Mouse (Mus musculus) testis, adult 2 months (tissue): ENCODE measurements around the gene Arpc3.

Experiments used
- CTCF ChIP-seq: fragments of 200-500 bp; IDR thresholded peaks from 2 replicates; pipeline ENCODE4 v1.5.1; 2012; ENCODE audit warnings: low read depth, mild to moderate bottlenecking, inconsistent platforms, low read length, moderate library complexity; ENCODE audit not compliant: control insufficient read depth, insufficient read depth, insufficient replicate concordance
- POLR2A ChIP-seq: fragments of 200-500 bp; IDR thresholded peaks from 2 replicates; pipeline ENCODE4 v1.6.1; 2012; ENCODE audit warnings: low read depth, mild to moderate bottlenecking, inconsistent platforms, low read length, moderate library complexity; ENCODE audit not compliant: control insufficient read depth

DNA sequence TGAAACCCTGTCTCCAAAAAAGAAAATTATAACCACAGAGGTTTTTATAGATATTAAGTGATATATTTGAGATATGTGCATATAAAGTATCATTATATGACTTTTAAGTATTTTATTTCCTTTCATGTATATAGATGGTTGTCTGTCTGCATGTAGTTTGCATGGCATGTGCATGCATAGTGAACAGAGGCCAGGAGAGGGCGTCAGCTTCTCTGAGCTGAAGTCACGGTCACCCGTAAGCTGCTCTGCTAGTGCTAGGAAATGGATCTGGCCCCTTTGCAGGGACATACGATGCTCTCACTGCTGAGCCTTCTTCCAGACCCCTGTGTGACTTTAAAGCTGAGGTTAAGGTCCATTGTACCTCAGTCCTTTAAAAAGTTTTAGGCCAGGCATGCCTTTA lies 42.9 kb downstream of the Arpc3 start:
- TF ChIP-seq POLR2A (no peak), CTCF (no peak)
